Mouse (Mus musculus): ENCODE measurements around the gene Gm21987.

GRCm38 (mm10) chr16:38349881-38350280 is 3.0 kb downstream of the Gm21987 start:
- TF ChIP-seq CTCF (IDR thresholded peaks at IDR 0.05; ENCODE audit: borderline replicate concordance, insufficient read depth, low read length) (no peak), POLR2A (IDR thresholded peaks at IDR 0.05; ENCODE audit: low read depth, low read length) (no peak)

Data from embryonic fibroblast, embryonic 13.5 days (primary cell).